Mouse (Mus musculus) heart, embryonic 14.5 days (tissue): ENCODE results near the gene Kantr. TPM values are rescaled to one million over a fixed set of nuclear protein-coding genes. Genes with fewer than 3 reads are reported as not detected.
A peak's percentile ranks its signal among the peaks of the same experiment; 100 is the strongest.

ENCODE experiments used
- ATAC-seq: fragments of 200-750 bp; cut with Nextera tagmentation; 2 replicates; pipeline ENCODE4 v1.8.0; 2017; ENCODE audit warnings: low read depth, moderate TSS enrichment; ENCODE audit not compliant: insufficient number of reproducible peaks, insufficient read depth, low FRiP score
- H3K27ac ChIP-seq, 2 experiments: fragments of 200-500 bp in 1 of 2; fragments of 300-500 bp in 1 of 2; sonication (generic) in 1 of 2; replicated peaks in 1 of 2; 2 replicates each; pipeline ENCODE4 v1.5.1; 2012 to 2014; ENCODE audit warnings: low read depth in 2 of 2, low read length in 2 of 2, control low read depth in 1 of 2, mild to moderate bottlenecking in 1 of 2, mixed read lengths in 1 of 2; ENCODE audit not compliant: control insufficient read depth in 1 of 2, insufficient read depth in 1 of 2
- H3K27me3 ChIP-seq: fragments of 300-500 bp; sonication (generic); 2 replicates; pipeline ENCODE4 v1.6.1; 2014; ENCODE audit warnings: mild to moderate bottlenecking, low read length, control low read depth; ENCODE audit not compliant: control insufficient read depth, insufficient read depth
- H3K36me3 ChIP-seq: fragments of 300-500 bp; sonication (generic); 2 replicates; pipeline ENCODE4 v1.6.1; 2014; ENCODE audit warnings: mild to moderate bottlenecking, control low read depth, low read length, mixed read lengths; ENCODE audit not compliant: control insufficient read depth, insufficient read depth
- H3K4me1 ChIP-seq, 2 experiments: fragments of 200-500 bp in 1 of 2; fragments of 300-500 bp in 1 of 2; sonication (generic) in 1 of 2; 2 replicates each; pipeline ENCODE4 v1.6.1; 2012 to 2014; ENCODE audit warnings: low read length in 2 of 2, control low read depth in 1 of 2, mixed read lengths in 1 of 2; ENCODE audit not compliant: control insufficient read depth in 2 of 2, insufficient read depth in 2 of 2
- H3K4me2 ChIP-seq: fragments of 300-500 bp; sonication (generic); 2 replicates; pipeline ENCODE4 v1.6.1; 2014; ENCODE audit warnings: mild to moderate bottlenecking, low read length
- H3K4me3 ChIP-seq, 2 experiments: fragments of 200-500 bp in 1 of 2; fragments of 300-500 bp in 1 of 2; sonication (generic) in 1 of 2; 2 replicates each; pipeline ENCODE4 v1.5.1; 2012 to 2014; ENCODE audit warnings: low read length in 2 of 2, mild to moderate bottlenecking in 2 of 2, control low read depth in 1 of 2, low read depth in 1 of 2, moderate library complexity in 1 of 2; ENCODE audit not compliant: control insufficient read depth in 1 of 2, insufficient read depth in 1 of 2
- H3K9ac ChIP-seq: fragments of 300-500 bp; sonication (generic); 2 replicates; pipeline ENCODE4 v1.6.1; 2014; ENCODE audit warnings: mild to moderate bottlenecking, low read length
- H3K9me3 ChIP-seq: fragments of 300-500 bp; sonication (generic); 2 replicates; pipeline ENCODE4 v1.6.1; 2016; ENCODE audit warnings: low read length, control low read depth; ENCODE audit not compliant: control insufficient read depth
- WGBS: fragments of 180-500 bp; shearing (Covaris S2); extraction: QIAGEN DNeasy Blood & Tissue Kit; methylation state at CpG from one replicate; pipeline ENCODE4 v1.1.7; 2014; 5-methylcytosine and 5-hydroxymethylcytosine counted together
- polyA plus RNA-seq: library from polyadenylated mRNA; unstranded; fragments of >200 nt; fragmentation: Nextera tagmentation; extraction: Ambion mirVana; gene quantifications from 2 replicates; pipeline ENCODE4 v1.2.1, GENCODE M21; 2014

Kantr gene
- polyA plus RNA-seq: 10.5 and 10.6 TPM in 2 replicates

GRCm38 (mm10) chrX:152326996-152327688 lies at the start of gene Kantr:
Kantr (minus strand) TSS chrX:152327495.
- H3K4me3 ChIP-seq: peak within 1 kb of the TSS; percentile 57 to 88
- 8% methylated on average over 27 of the region's 29 CpGs for WGBS
- no peaks in the 10 kb centered on the region for H3K4me1 ChIP-seq
- ATAC-seq: peak; percentile 95
- H3K36me3 ChIP-seq: no peaks in the 10 kb centered on the region
- H3K4me2 ChIP-seq: peak within 1 kb of the TSS; percentile 69
- peak within 1 kb of the TSS; percentile 75 for H3K9ac ChIP-seq
- H3K27ac ChIP-seq: peak within 1 kb of the TSS in 1 of 2 experiments; percentile 49; a peak in 1 of 4 replicates
- peaks cover 3% of the 10 kb centered on the region; the same call in 1 of the 2 replicates for H3K27me3 ChIP-seq
- H3K9me3 ChIP-seq: no peaks in the 10 kb centered on the region

- peak; percentile 95 for ATAC-seq
- Histone ChIP-seq H3K4me2 (peak within 1 kb of the TSS; percentile 62), H3K9me3 (no peaks in the 10 kb centered on the region), H3K27ac (peak within 1 kb of the TSS; percentile 37 to 56; a peak in 1 of 4 replicates), H3K27me3 (peaks cover 14% of the 10 kb centered on the region), H3K4me1 (no peaks in the 10 kb centered on the region; a peak in 1 of 4 replicates), H3K4me3 (peak within 1 kb of the TSS; percentile 45 to 79), H3K9ac (peak within 1 kb of the TSS; percentile 60), H3K36me3 (no peaks in the 10 kb centered on the region)
- 21% methylated on average over 21 of the region's 24 CpGs for WGBS
Observed at GRCm38 (mm10) chrX:152368397-152369273, 41.3 kb upstream of the Kantr start, which contains the start of gene Gpr173. Gpr173 (minus strand) TSS chrX:152368704.

GRCm38 (mm10) chrX:152368054-152368396 lies 40.7 kb upstream of the Kantr start:
- peak overlapping the region; percentile 62 for H3K4me2 ChIP-seq
- H3K36me3 ChIP-seq: no peaks in the 10 kb centered on the region
- H3K9ac ChIP-seq: peak overlapping the region; percentile 60
- ATAC-seq: no peak
- no peaks in the 10 kb centered on the region; a peak in 1 of 4 replicates for H3K4me1 ChIP-seq
- WGBS: 23% methylated on average over 3 of the region's 4 CpGs
- H3K9me3 ChIP-seq: no peaks in the 10 kb centered on the region
- H3K27ac ChIP-seq: no peak overlapping the region
- H3K27me3 ChIP-seq: peaks cover 14% of the 10 kb centered on the region
- peak overlapping the region; percentile 45 to 79 for H3K4me3 ChIP-seq

GRCm38 (mm10) chrX:152366418-152366817 lies 39.1 kb upstream of the Kantr start:
- H3K36me3 ChIP-seq: no peaks in the 10 kb centered on the region
- no peak overlapping the region for H3K4me2 ChIP-seq
- WGBS: 74% methylated on average over 2 of the region's 2 CpGs
- H3K4me3 ChIP-seq: no peak overlapping the region
- H3K9ac ChIP-seq: no peak overlapping the region
- H3K9me3 ChIP-seq: no peaks in the 10 kb centered on the region
- H3K27ac ChIP-seq: no peak overlapping the region
- no peak for ATAC-seq
- peaks cover 14% of the 10 kb centered on the region for H3K27me3 ChIP-seq
- no peaks in the 10 kb centered on the region; a peak in 1 of 4 replicates for H3K4me1 ChIP-seq

GRCm38 (mm10) chrX:152352553-152353153 lies 25.4 kb upstream of the Kantr start:
- ATAC-seq: no peak; the same call in 1 of the 2 replicates
- WGBS: 13% methylated on average over 5 of the region's 5 CpGs
- no peak overlapping the region for H3K4me3 ChIP-seq
- H3K9me3 ChIP-seq: no peaks in the 10 kb centered on the region
- no peak overlapping the region for H3K27ac ChIP-seq
- no peaks in the 10 kb centered on the region for H3K4me1 ChIP-seq
- no peaks in the 10 kb centered on the region for H3K36me3 ChIP-seq
- peaks cover 7% of the 10 kb centered on the region; the same call in 1 of the 2 replicates for H3K27me3 ChIP-seq
- no peak overlapping the region for H3K4me2 ChIP-seq
- H3K9ac ChIP-seq: no peak overlapping the region

- no peaks in the 10 kb centered on the region for H3K9me3 ChIP-seq
- H3K4me1 ChIP-seq: no peaks in the 10 kb centered on the region
- peaks cover 18% of the 10 kb centered on the region for H3K27me3 ChIP-seq
- H3K27ac ChIP-seq: no peak overlapping the region
- no peak for ATAC-seq
- no peaks in the 10 kb centered on the region for H3K36me3 ChIP-seq
- WGBS: 87% methylated on average over 13 of the region's 14 CpGs
- no peak overlapping the region for H3K4me3 ChIP-seq
- H3K9ac ChIP-seq: no peak overlapping the region
- no peak overlapping the region for H3K4me2 ChIP-seq
Observed at GRCm38 (mm10) chrX:152347041-152347440, 19.7 kb upstream of the Kantr start.

GRCm38 (mm10) chrX:152346587-152346986 lies 19.3 kb upstream of the Kantr start:
- WGBS: 87% methylated on average over 15 of the region's 15 CpGs
- Histone ChIP-seq H3K9me3 (no peaks in the 10 kb centered on the region), H3K4me3 (no peak overlapping the region), H3K4me1 (no peaks in the 10 kb centered on the region), H3K4me2 (no peak overlapping the region), H3K9ac (no peak overlapping the region), H3K36me3 (no peaks in the 10 kb centered on the region), H3K27me3 (peaks cover 19% of the 10 kb centered on the region), H3K27ac (no peak overlapping the region)
- ATAC-seq: no peak
